Mouse (Mus musculus): ENCODE results near the gene March9. TPM values are rescaled to one million over a fixed set of nuclear protein-coding genes. Genes with fewer than 3 reads are reported as not detected.

The March9 gene
- 0.46 and 0.53 TPM in 2 replicates for polyA plus RNA-seq (2015; fragmentation: Nextera tagmentation; extraction: Ambion mirVana)

GRCm38 (mm10) chr10:127059968-127060916, at the start of gene March9:
Gene March9, minus strand, starts transcription at chr10:127060184.
- peaks cover 19% of the 10 kb centered on the region for H3K4me1 ChIP-seq (replicated peaks; ENCODE audit: control insufficient read depth, insufficient read depth, low read length)
- under 1% methylated on average over 37 of the region's 72 CpGs for WGBS
- H3K4me3 ChIP-seq (ENCODE audit: low read length), result peak within 1 kb of the TSS; percentile 76
- H3K4me2 ChIP-seq (ENCODE audit: low read depth, low read length), result peak within 1 kb of the TSS; percentile 99
- peak; percentile 19; the same call in 1 of the 2 replicates for ATAC-seq (ENCODE audit: low read depth)
- peaks cover 8% of the 10 kb centered on the region for H3K36me3 ChIP-seq (ENCODE audit: control insufficient read depth, insufficient read depth, low read length)
- no peaks in the 10 kb centered on the region for H3K9me3 ChIP-seq (ENCODE audit: control insufficient read depth, low read length)
- peak within 1 kb of the TSS; percentile 66 for H3K27ac ChIP-seq (ENCODE audit: low read length)
- peaks cover 12% of the 10 kb centered on the region for H3K27me3 ChIP-seq (ENCODE audit: control insufficient read depth, insufficient read depth, low read depth, low read length)
- peak within 1 kb of the TSS; percentile 79 for H3K9ac ChIP-seq (ENCODE audit: low read length)

- Histone ChIP-seq H3K4me3 (ENCODE audit: low read length) (no peak overlapping the region), H3K27me3 (ENCODE audit: control insufficient read depth, insufficient read depth, low read depth, low read length) (no peaks in the 10 kb centered on the region), H3K9ac (ENCODE audit: low read length) (no peak overlapping the region), H3K4me2 (ENCODE audit: low read depth, low read length) (no peak overlapping the region), H3K9me3 (ENCODE audit: control insufficient read depth, low read length) (no peaks in the 10 kb centered on the region), H3K27ac (ENCODE audit: low read length) (no peak overlapping the region), H3K4me1 (replicated peaks; ENCODE audit: control insufficient read depth, insufficient read depth, low read length) (no peaks in the 10 kb centered on the region), H3K36me3 (ENCODE audit: control insufficient read depth, insufficient read depth, low read length) (peaks cover 4% of the 10 kb centered on the region; the same call in 1 of the 2 replicates)
- WGBS, result 68% methylated on average over 3 of the region's 3 CpGs
- ATAC-seq (ENCODE audit: low read depth), result no peak
Observed at GRCm38 (mm10) chr10:127108262-127108583, 48.2 kb upstream of the March9 start.

- 74% methylated on average over 16 of the region's 16 CpGs for WGBS
- H3K36me3 ChIP-seq (ENCODE audit: control insufficient read depth, insufficient read depth, low read length), result peaks cover 4% of the 10 kb centered on the region; the same call in 1 of the 2 replicates
- H3K27me3 ChIP-seq (ENCODE audit: control insufficient read depth, insufficient read depth, low read depth, low read length), result no peaks in the 10 kb centered on the region
- no peaks in the 10 kb centered on the region for H3K4me1 ChIP-seq (replicated peaks; ENCODE audit: control insufficient read depth, insufficient read depth, low read length)
- H3K9ac ChIP-seq (ENCODE audit: low read length), result no peak overlapping the region
- ATAC-seq (ENCODE audit: low read depth), result no peak
- H3K4me2 ChIP-seq (ENCODE audit: low read depth, low read length), result no peak overlapping the region
- H3K9me3 ChIP-seq (ENCODE audit: control insufficient read depth, low read length), result no peaks in the 10 kb centered on the region
- no peak overlapping the region for H3K4me3 ChIP-seq (ENCODE audit: low read length)
- H3K27ac ChIP-seq (ENCODE audit: low read length), result no peak overlapping the region
Observed at GRCm38 (mm10) chr10:127107563-127108261, 47.7 kb upstream of the March9 start.

- 58% methylated on average over 7 of the region's 7 CpGs for WGBS
- H3K4me2 ChIP-seq (ENCODE audit: low read depth, low read length), result no peak overlapping the region
- no peaks in the 10 kb centered on the region for H3K9me3 ChIP-seq (ENCODE audit: control insufficient read depth, low read length)
- no peak for ATAC-seq (ENCODE audit: low read depth)
- peaks cover 4% of the 10 kb centered on the region; the same call in 1 of the 2 replicates for H3K36me3 ChIP-seq (ENCODE audit: control insufficient read depth, insufficient read depth, low read length)
- H3K27me3 ChIP-seq (ENCODE audit: control insufficient read depth, insufficient read depth, low read depth, low read length), result no peaks in the 10 kb centered on the region
- no peak overlapping the region for H3K4me3 ChIP-seq (ENCODE audit: low read length)
- no peak overlapping the region for H3K9ac ChIP-seq (ENCODE audit: low read length)
- no peaks in the 10 kb centered on the region for H3K4me1 ChIP-seq (replicated peaks; ENCODE audit: control insufficient read depth, insufficient read depth, low read length)
- H3K27ac ChIP-seq (ENCODE audit: low read length), result no peak overlapping the region
Observed at GRCm38 (mm10) chr10:127103631-127104030, 43.6 kb upstream of the March9 start.

GRCm38 (mm10) chr10:127101151-127101550, 41.2 kb upstream of the March9 start:
- no peak overlapping the region for H3K9ac ChIP-seq (ENCODE audit: low read length)
- H3K27ac ChIP-seq (ENCODE audit: low read length), result no peak overlapping the region
- WGBS, result 79% methylated on average over 6 of the region's 6 CpGs
- ATAC-seq (ENCODE audit: low read depth), result no peak
- no peaks in the 10 kb centered on the region for H3K27me3 ChIP-seq (ENCODE audit: control insufficient read depth, insufficient read depth, low read depth, low read length)
- no peaks in the 10 kb centered on the region for H3K9me3 ChIP-seq (ENCODE audit: control insufficient read depth, low read length)
- no peak overlapping the region for H3K4me2 ChIP-seq (ENCODE audit: low read depth, low read length)
- H3K4me1 ChIP-seq (replicated peaks; ENCODE audit: control insufficient read depth, insufficient read depth, low read length), result no peaks in the 10 kb centered on the region
- H3K36me3 ChIP-seq (ENCODE audit: control insufficient read depth, insufficient read depth, low read length), result peaks cover 9% of the 10 kb centered on the region; the same call in 1 of the 2 replicates
- no peak overlapping the region for H3K4me3 ChIP-seq (ENCODE audit: low read length)

- WGBS, result 69% methylated on average over 8 of the region's 8 CpGs
- no peak overlapping the region for H3K4me3 ChIP-seq (ENCODE audit: low read length)
- peaks cover 9% of the 10 kb centered on the region; the same call in 1 of the 2 replicates for H3K36me3 ChIP-seq (ENCODE audit: control insufficient read depth, insufficient read depth, low read length)
- no peak overlapping the region for H3K27ac ChIP-seq (ENCODE audit: low read length)
- no peak overlapping the region for H3K9ac ChIP-seq (ENCODE audit: low read length)
- H3K4me2 ChIP-seq (ENCODE audit: low read depth, low read length), result no peak overlapping the region
- ATAC-seq (ENCODE audit: low read depth), result no peak
- H3K9me3 ChIP-seq (ENCODE audit: control insufficient read depth, low read length), result no peaks in the 10 kb centered on the region
- H3K27me3 ChIP-seq (ENCODE audit: control insufficient read depth, insufficient read depth, low read depth, low read length), result no peaks in the 10 kb centered on the region
- H3K4me1 ChIP-seq (replicated peaks; ENCODE audit: control insufficient read depth, insufficient read depth, low read length), result peaks cover 2% of the 10 kb centered on the region; the same call in 1 of the 2 replicates
Observed at GRCm38 (mm10) chr10:127100414-127100813, 40.4 kb upstream of the March9 start.

- Histone ChIP-seq H3K9me3 (ENCODE audit: control insufficient read depth, low read length) (no peaks in the 10 kb centered on the region), H3K27ac (ENCODE audit: low read length) (no peak overlapping the region), H3K36me3 (ENCODE audit: control insufficient read depth, insufficient read depth, low read length) (peaks cover 9% of the 10 kb centered on the region; the same call in 1 of the 2 replicates), H3K9ac (ENCODE audit: low read length) (no peak overlapping the region), H3K4me2 (ENCODE audit: low read depth, low read length) (no peak overlapping the region), H3K27me3 (ENCODE audit: control insufficient read depth, insufficient read depth, low read depth, low read length) (no peaks in the 10 kb centered on the region), H3K4me1 (replicated peaks; ENCODE audit: control insufficient read depth, insufficient read depth, low read length) (peaks cover 8% of the 10 kb centered on the region; the same call in 1 of the 2 replicates), H3K4me3 (ENCODE audit: low read length) (no peak overlapping the region)
- 88% methylated on average over 15 of the region's 15 CpGs for WGBS
- no peak for ATAC-seq (ENCODE audit: low read depth)
Observed at GRCm38 (mm10) chr10:127099868-127100267, 39.9 kb upstream of the March9 start.

GRCm38 (mm10) chr10:127099191-127099590, 39.2 kb upstream of the March9 start:
- ATAC-seq (ENCODE audit: low read depth), result no peak
- Histone ChIP-seq H3K27ac (ENCODE audit: low read length) (no peak overlapping the region), H3K4me1 (replicated peaks; ENCODE audit: control insufficient read depth, insufficient read depth, low read length) (peaks cover 10% of the 10 kb centered on the region; the same call in 1 of the 2 replicates), H3K27me3 (ENCODE audit: control insufficient read depth, insufficient read depth, low read depth, low read length) (no peaks in the 10 kb centered on the region), H3K36me3 (ENCODE audit: control insufficient read depth, insufficient read depth, low read length) (peaks cover 9% of the 10 kb centered on the region; the same call in 1 of the 2 replicates), H3K9me3 (ENCODE audit: control insufficient read depth, low read length) (no peaks in the 10 kb centered on the region), H3K4me2 (ENCODE audit: low read depth, low read length) (no peak overlapping the region), H3K9ac (ENCODE audit: low read length) (no peak overlapping the region), H3K4me3 (ENCODE audit: low read length) (no peak overlapping the region)
- WGBS, result 82% methylated on average over 10 of the region's 10 CpGs

GRCm38 (mm10) chr10:127098514-127098913, 38.5 kb upstream of the March9 start:
- no peaks in the 10 kb centered on the region for H3K27me3 ChIP-seq (ENCODE audit: control insufficient read depth, insufficient read depth, low read depth, low read length)
- no peak overlapping the region for H3K9ac ChIP-seq (ENCODE audit: low read length)
- peaks cover 9% of the 10 kb centered on the region; the same call in 1 of the 2 replicates for H3K36me3 ChIP-seq (ENCODE audit: control insufficient read depth, insufficient read depth, low read length)
- 81% methylated on average over 20 of the region's 20 CpGs for WGBS
- no peak overlapping the region for H3K27ac ChIP-seq (ENCODE audit: low read length)
- H3K9me3 ChIP-seq (ENCODE audit: control insufficient read depth, low read length), result no peaks in the 10 kb centered on the region
- no peak overlapping the region for H3K4me3 ChIP-seq (ENCODE audit: low read length)
- no peak for ATAC-seq (ENCODE audit: low read depth)
- no peak overlapping the region for H3K4me2 ChIP-seq (ENCODE audit: low read depth, low read length)
- H3K4me1 ChIP-seq (replicated peaks; ENCODE audit: control insufficient read depth, insufficient read depth, low read length), result peaks cover 14% of the 10 kb centered on the region; the same call in 1 of the 2 replicates

Data from lung, embryonic 16.5 days (tissue).